Mouse (Mus musculus) E14TG2a.4 (cell line): Measurements from ENCODE around the gene Tbccd1.

Source experiments
- CTCF ChIP-seq: conservative IDR thresholded peaks from 2 replicates; pipeline ENCODE4 v1.5.1; 2014; ENCODE audit warnings: low read length
- NANOG ChIP-seq: IDR thresholded peaks from 2 replicates; pipeline ENCODE4 v1.6.1; 2014; ENCODE audit warnings: borderline replicate concordance, low read length, mixed read lengths
- POU5F1 ChIP-seq: IDR thresholded peaks from 2 replicates; pipeline ENCODE4 v1.6.1; 2014; ENCODE audit warnings: low read length, borderline replicate concordance

DNA sequence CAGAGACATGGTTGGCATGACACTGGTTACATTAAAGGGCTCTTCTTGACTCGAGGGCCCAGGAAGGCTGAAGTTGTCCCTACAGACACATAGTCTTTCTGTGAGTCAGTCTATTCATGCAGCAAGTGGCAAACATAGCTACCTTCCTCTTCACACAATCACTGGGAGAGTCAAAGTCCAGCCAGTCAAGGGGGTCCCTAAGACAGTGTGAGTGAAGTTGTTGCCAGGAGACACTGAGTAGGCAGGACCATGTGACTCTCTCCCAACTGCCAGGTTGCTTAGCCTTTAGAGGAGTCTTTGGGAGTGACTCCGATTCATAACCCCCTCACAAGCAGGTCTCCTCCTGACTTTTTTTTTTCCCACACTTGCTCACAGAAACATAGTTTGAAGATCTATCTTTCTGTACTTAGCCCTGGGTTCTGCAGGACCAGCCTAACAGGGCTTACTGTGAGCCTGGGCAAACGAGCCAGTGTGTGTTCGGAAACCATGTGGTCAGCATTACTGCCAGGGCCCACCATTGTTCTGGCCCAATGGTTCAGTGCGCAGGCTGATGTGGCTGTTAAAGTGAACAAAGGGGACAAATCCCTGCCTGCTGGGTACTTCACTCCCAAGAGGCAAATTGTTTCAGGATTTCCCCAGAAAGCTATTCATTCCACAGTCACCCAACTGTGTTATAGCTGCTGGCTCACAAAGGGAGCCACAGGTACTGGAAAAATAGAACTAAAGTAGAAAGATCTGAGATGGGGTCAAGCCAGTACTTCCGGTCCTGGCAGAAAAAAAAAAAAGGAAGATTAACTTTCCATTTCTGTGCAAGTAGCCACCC, 57.2 kb downstream of the Tbccd1 start:
- TF ChIP-seq CTCF = no peak
- TF ChIP-seq NANOG = peak; percentile 100
- TF ChIP-seq POU5F1 = no peak
